Mouse (Mus musculus): ENCODE measurements around the gene Il10. TPM values are rescaled to one million over a fixed set of nuclear protein-coding genes. Genes with fewer than 3 reads are reported as not detected.

Gene Il10
- not detected in 2 replicates for polyA plus RNA-seq (2015; fragmentation: Nextera tagmentation; extraction: Ambion mirVana)

GRCm38 (mm10) chr1:131019492-131020098 is at the start of gene Il10:
Gene Il10, plus strand, starts transcription at chr1:131019845.
- WGBS = 75% methylated on average over 8 of the region's 8 CpGs
- ATAC-seq (ENCODE audit: low read depth) = no peak

DNA sequence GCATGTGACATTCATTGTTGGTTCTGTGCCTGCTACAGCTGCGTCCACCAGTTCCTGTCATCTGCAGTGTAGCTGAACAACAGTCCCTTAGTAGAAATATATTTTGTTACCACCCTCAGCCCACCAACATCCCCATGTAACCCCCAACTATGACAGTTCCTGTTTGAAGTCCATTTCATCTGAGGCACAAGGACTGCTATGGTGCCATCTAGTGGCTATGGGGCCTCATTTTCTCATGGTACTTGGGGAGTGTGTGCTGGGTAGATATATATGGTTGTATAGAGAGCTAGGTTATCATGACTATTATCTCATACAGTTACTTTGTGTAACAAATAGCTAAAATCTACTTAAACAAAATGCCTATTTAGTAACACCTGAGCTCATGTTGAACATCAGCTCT is 40.2 kb upstream of the Il10 start:
- Histone ChIP-seq H3K9ac (no peak overlapping the region), H3K36me3 (no peaks in the 10 kb centered on the region), H3K27ac (replicated peaks) (no peak overlapping the region), H3K4me1 (replicated peaks) (no peaks in the 10 kb centered on the region), H3K27me3 (no peaks in the 10 kb centered on the region), H3K9me3 (no peaks in the 10 kb centered on the region), H3K4me3 (no peak overlapping the region), H3K4me2 (no peak overlapping the region)
- 50% methylated on average over 1 of the region's 1 CpGs for WGBS
- ATAC-seq (ENCODE audit: low read depth) = no peak

More at GRCm38 (mm10) chr1:131019492-131020098, at the start of gene Il10:
- Histone ChIP-seq H3K4me3 (no peak within 1 kb of the TSS), H3K9ac (no peak within 1 kb of the TSS), H3K4me2 (no peak within 1 kb of the TSS), H3K4me1 (replicated peaks) (no peaks in the 10 kb centered on the region), H3K27ac (replicated peaks) (no peak within 1 kb of the TSS), H3K27me3 (no peaks in the 10 kb centered on the region), H3K9me3 (no peaks in the 10 kb centered on the region), H3K36me3 (no peaks in the 10 kb centered on the region)

DNA sequence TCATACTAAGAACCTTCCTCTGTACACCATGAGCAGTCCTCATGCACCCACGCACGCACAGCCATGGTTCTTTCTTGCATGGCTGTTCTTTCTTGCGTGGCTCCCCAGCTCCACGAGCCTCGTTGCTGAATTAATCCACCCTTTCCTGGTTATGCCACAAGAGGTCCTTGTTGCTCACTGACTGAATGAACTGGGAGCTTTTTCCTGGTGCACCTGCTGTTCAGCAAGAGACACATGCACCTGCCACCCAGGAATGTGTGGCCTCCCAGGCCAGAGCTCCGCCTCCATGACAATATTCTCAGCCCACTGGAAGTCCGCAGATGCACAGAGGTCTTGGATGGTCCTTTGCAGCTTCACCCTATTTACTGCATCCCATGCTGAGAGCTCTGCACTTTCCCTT is 35.2 kb upstream of the Il10 start:
- Histone ChIP-seq H3K27me3 (no peaks in the 10 kb centered on the region), H3K4me2 (no peak overlapping the region), H3K9ac (no peak overlapping the region), H3K9me3 (no peaks in the 10 kb centered on the region), H3K27ac (replicated peaks) (no peak overlapping the region), H3K4me3 (no peak overlapping the region), H3K36me3 (no peaks in the 10 kb centered on the region), H3K4me1 (replicated peaks) (no peaks in the 10 kb centered on the region)
- WGBS = 68% methylated on average over 7 of the region's 7 CpGs
- no peak for ATAC-seq (ENCODE audit: low read depth)

- no peak for ATAC-seq (ENCODE audit: low read depth)
- Histone ChIP-seq H3K36me3 (no peaks in the 10 kb centered on the region), H3K4me2 (no peak overlapping the region)
These were observed 32.6 kb upstream of the Il10 start for GRCm38 (mm10) chr1:130987001-130987400.

DNA sequence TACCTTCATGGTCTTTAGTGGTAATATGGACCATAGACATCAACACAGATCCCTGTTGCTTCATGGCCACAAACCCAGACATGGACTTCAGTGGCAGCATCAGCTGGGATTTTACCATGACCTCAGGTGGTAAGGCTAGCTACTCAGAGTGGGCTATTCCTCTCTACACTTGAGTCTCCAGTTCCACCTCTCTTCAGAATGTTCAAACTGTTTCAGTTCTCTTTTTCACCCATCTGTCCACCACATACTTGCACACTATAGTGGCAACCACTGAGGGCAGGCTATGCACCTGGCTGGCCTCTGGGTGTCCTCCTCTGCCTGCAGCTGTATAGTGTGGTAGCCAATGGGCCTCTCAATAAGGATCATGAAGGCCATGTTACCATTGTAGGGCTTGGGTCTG is 32.2 kb upstream of the Il10 start:
- H3K9ac ChIP-seq = no peak overlapping the region
- H3K4me3 ChIP-seq = no peak overlapping the region
- H3K27me3 ChIP-seq = no peaks in the 10 kb centered on the region
- no peak for ATAC-seq (ENCODE audit: low read depth)
- no peak overlapping the region for H3K4me2 ChIP-seq
- no peaks in the 10 kb centered on the region for H3K9me3 ChIP-seq
- no peaks in the 10 kb centered on the region for H3K4me1 ChIP-seq (replicated peaks)
- no peaks in the 10 kb centered on the region for H3K36me3 ChIP-seq
- H3K27ac ChIP-seq (replicated peaks) = no peak overlapping the region

More at GRCm38 (mm10) chr1:130987001-130987400, 32.6 kb upstream of the Il10 start:
- Histone ChIP-seq H3K9ac (no peak overlapping the region), H3K4me3 (no peak overlapping the region), H3K9me3 (no peaks in the 10 kb centered on the region), H3K27ac (replicated peaks) (no peak overlapping the region), H3K4me1 (replicated peaks) (no peaks in the 10 kb centered on the region), H3K27me3 (no peaks in the 10 kb centered on the region)
- WGBS = 89% methylated on average over 5 of the region's 5 CpGs

DNA sequence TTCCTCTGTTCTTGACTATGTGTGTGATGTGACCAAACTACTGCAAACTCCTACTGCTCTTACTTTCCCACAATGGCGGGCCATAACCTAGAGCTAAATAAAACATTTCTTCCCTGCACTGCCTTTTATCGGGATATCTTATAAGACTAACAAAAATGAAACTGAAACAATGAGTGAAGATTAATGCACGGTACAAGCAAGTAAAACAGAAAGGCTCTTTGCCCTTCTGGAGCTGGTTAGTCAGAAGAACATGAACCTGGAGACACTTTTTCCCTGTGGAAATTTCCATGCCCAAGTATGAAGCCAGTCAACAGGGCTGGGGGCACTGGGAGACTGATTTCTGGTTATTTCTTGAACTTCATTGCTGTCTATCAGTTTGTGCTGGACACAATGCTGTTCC is 30.3 kb upstream of the Il10 start:
- Histone ChIP-seq H3K9me3 (no peaks in the 10 kb centered on the region), H3K9ac (no peak overlapping the region), H3K4me3 (no peak overlapping the region), H3K4me1 (replicated peaks) (no peaks in the 10 kb centered on the region), H3K27me3 (no peaks in the 10 kb centered on the region), H3K27ac (replicated peaks) (no peak overlapping the region), H3K36me3 (no peaks in the 10 kb centered on the region), H3K4me2 (no peak overlapping the region)
- 92% methylated on average over 3 of the region's 3 CpGs for WGBS
- no peak for ATAC-seq (ENCODE audit: low read depth)

DNA sequence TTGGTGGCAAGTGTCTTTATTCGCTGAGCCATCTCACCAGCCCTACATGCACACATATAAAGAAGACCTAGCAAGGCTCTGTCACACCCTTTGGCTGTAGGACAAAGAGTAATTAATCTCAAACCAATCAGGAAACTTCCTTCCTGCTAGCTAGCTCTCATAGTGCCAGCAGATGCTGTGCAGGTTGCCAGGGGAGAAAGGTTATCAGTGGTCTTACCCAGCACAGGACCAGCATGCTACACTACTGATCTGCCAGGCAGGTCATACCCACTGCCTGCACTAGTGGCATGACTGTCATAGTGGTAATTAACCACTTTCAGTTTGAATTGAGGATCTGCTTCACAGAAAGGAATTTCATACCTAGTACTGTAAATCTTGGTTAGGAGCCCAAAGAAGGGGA is 29.2 kb upstream of the Il10 start:
- Histone ChIP-seq H3K4me2 (no peak overlapping the region), H3K27me3 (no peaks in the 10 kb centered on the region), H3K4me3 (no peak overlapping the region), H3K9ac (no peak overlapping the region), H3K9me3 (no peaks in the 10 kb centered on the region), H3K36me3 (no peaks in the 10 kb centered on the region), H3K27ac (replicated peaks) (no peak overlapping the region), H3K4me1 (replicated peaks) (no peaks in the 10 kb centered on the region)
- WGBS = 90% methylated on average over 1 of the region's 1 CpGs
- no peak for ATAC-seq (ENCODE audit: low read depth)

- no peak overlapping the region for H3K9ac ChIP-seq
- H3K9me3 ChIP-seq = no peaks in the 10 kb centered on the region
- H3K4me1 ChIP-seq (replicated peaks) = no peaks in the 10 kb centered on the region
- no peaks in the 10 kb centered on the region for H3K27me3 ChIP-seq
- 87% methylated on average over 9 of the region's 9 CpGs for WGBS
- H3K4me3 ChIP-seq = no peak overlapping the region
- no peak for ATAC-seq (ENCODE audit: low read depth)
- no peak overlapping the region for H3K27ac ChIP-seq (replicated peaks)
- H3K36me3 ChIP-seq = no peaks in the 10 kb centered on the region
- no peak overlapping the region for H3K4me2 ChIP-seq
These were observed 26.0 kb upstream of the Il10 start for GRCm38 (mm10) chr1:130993574-130994154.

DNA sequence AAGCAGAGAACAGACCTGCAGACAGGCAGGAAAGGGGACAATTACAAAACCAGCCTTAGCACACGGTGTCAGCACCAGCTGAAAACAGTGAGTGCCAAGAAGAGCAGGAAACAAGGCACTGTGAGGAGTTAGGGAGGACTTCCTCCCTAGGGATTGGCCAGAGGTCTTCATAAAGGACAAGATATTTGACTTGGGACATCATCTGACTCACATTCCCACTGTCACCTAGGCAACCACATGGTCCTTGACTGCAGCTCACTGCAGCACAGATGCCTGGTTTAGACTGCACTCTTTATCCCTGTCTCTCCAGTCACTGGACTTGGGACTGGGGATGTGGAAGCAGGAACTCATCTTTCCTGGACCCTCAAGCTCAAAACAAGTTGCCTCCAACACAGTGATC is 24.1 kb upstream of the Il10 start:
- Histone ChIP-seq H3K4me3 (no peak overlapping the region), H3K9me3 (no peaks in the 10 kb centered on the region), H3K27ac (replicated peaks) (no peak overlapping the region), H3K9ac (no peak overlapping the region), H3K4me2 (no peak overlapping the region), H3K36me3 (no peaks in the 10 kb centered on the region), H3K4me1 (replicated peaks) (no peaks in the 10 kb centered on the region), H3K27me3 (no peaks in the 10 kb centered on the region)
- ATAC-seq (ENCODE audit: low read depth) = no peak
- WGBS = 45% methylated on average over 1 of the region's 1 CpGs

DNA sequence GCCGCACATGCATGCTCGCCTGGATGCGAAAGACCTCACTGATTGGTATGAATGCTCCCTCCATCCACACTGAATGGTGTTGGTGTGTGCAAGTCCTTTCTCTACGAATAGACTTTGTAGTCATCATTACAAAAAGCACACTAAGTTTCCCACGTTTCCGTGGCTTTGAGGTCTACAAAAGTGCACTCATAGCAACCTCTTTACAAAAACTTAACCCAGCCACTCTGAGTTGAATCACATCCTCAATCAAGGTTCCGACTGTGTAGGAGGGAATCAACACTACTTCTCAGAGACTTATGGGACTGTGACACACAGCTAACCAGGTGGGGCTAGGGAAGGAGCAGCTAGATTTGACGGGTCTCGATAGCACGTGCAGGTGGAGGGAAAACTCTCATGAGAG is 23.3 kb upstream of the Il10 start:
- no peaks in the 10 kb centered on the region for H3K4me1 ChIP-seq (replicated peaks)
- no peak for ATAC-seq (ENCODE audit: low read depth)
- no peaks in the 10 kb centered on the region for H3K36me3 ChIP-seq
- H3K4me2 ChIP-seq = no peak overlapping the region
- no peaks in the 10 kb centered on the region for H3K9me3 ChIP-seq
- H3K9ac ChIP-seq = no peak overlapping the region
- no peak overlapping the region for H3K4me3 ChIP-seq
- H3K27ac ChIP-seq (replicated peaks) = no peak overlapping the region
- no peaks in the 10 kb centered on the region for H3K27me3 ChIP-seq
- WGBS = 94% methylated on average over 10 of the region's 10 CpGs

GRCm38 (mm10) chr1:130997441-130997840 is 22.2 kb upstream of the Il10 start:
- H3K4me1 ChIP-seq (replicated peaks) = no peaks in the 10 kb centered on the region
- H3K9ac ChIP-seq = no peak overlapping the region
- H3K4me3 ChIP-seq = no peak overlapping the region
- ATAC-seq (ENCODE audit: low read depth) = no peak
- H3K27ac ChIP-seq (replicated peaks) = no peak overlapping the region
- no peaks in the 10 kb centered on the region for H3K36me3 ChIP-seq
- H3K27me3 ChIP-seq = no peaks in the 10 kb centered on the region
- no peak overlapping the region for H3K4me2 ChIP-seq
- 91% methylated on average over 4 of the region's 4 CpGs for WGBS
- H3K9me3 ChIP-seq = no peaks in the 10 kb centered on the region

DNA sequence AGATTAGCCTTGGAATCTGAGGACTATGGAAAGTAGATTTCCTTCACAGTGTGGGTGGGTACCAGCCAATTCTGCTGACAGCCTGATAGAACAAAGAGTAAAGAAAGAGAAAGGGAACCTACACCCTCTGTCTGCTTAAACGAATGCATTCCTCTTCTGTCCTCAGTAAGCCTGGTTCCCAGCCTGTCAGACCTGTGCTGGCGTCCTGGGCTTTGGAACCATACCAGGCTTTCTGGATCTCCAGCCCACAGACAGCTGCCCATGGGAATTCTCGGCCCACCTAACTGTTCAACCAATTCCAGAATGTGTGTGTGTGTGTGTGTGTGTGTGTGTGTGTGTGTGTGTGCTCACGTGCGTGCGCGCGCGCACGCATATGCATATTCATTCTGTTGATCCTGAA is 21.3 kb upstream of the Il10 start:
- Histone ChIP-seq H3K9me3 (no peaks in the 10 kb centered on the region), H3K4me1 (replicated peaks) (no peaks in the 10 kb centered on the region), H3K27me3 (no peaks in the 10 kb centered on the region), H3K27ac (replicated peaks) (no peak overlapping the region), H3K36me3 (no peaks in the 10 kb centered on the region), H3K4me3 (no peak overlapping the region), H3K9ac (no peak overlapping the region), H3K4me2 (no peak overlapping the region)
- no peak for ATAC-seq (ENCODE audit: low read depth)
- WGBS = 93% methylated on average over 10 of the region's 10 CpGs

DNA sequence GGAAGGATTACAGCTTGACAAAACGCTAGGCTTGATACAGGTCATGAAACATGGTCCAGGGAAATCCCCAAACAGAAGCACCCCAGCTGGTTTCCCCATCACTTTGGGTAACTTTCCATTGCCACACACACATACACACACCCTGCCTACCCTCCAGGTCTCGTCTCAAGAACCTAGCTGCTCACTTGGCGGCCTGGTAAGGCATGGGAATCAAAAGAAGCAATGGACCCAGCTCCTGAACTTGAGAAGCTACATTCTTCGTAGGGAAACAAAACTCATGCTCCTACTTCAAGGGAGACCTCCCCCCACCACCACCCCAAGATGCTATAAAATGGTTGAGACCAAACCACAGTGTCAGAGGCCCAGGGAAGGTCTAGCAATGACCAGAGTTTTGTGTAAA is 19.9 kb upstream of the Il10 start:
- no peaks in the 10 kb centered on the region for H3K27me3 ChIP-seq
- WGBS = 88% methylated on average over 4 of the region's 4 CpGs

More for the DNA sequence above, 19.9 kb upstream of the Il10 start:
- ATAC-seq (ENCODE audit: low read depth) = no peak
- Histone ChIP-seq H3K9ac (no peak overlapping the region), H3K4me2 (no peak overlapping the region), H3K9me3 (no peaks in the 10 kb centered on the region), H3K36me3 (no peaks in the 10 kb centered on the region), H3K4me3 (no peak overlapping the region), H3K4me1 (replicated peaks) (no peaks in the 10 kb centered on the region), H3K27ac (replicated peaks) (no peak overlapping the region)
